Mouse (Mus musculus): ENCODE results near the gene Cacna1d. TPM values are rescaled to one million over a fixed set of nuclear protein-coding genes. Genes with fewer than 3 reads are reported as not detected.

Cacna1d gene
- polyA plus RNA-seq, 1 experiment from 2014 or later = 7.0 TPM

DNA sequence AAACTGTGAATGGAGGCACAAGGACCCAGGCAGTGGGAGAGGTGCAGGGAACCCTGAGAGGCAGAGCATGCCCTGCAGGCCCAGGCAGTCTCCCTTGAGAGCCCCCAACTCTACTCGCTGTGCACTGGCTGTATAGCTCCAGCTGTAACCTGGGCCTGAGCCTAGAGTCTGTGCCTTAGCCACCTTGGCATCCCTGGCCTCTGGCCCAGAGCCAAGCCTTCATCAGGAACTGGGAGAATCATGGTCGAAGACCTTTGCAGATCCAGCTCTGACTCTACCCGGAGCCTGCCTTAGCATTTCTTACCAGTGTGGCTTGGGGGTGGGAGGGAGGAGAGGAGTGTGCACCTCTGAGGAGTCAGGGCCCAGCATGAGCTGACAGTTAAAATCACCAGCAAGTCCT, 322.4 kb downstream of the Cacna1d start:
- WGBS = 67% methylated on average over 3 of the region's 3 CpGs
- H3K27me3 ChIP-seq = no peaks in the 10 kb centered on the region

DNA sequence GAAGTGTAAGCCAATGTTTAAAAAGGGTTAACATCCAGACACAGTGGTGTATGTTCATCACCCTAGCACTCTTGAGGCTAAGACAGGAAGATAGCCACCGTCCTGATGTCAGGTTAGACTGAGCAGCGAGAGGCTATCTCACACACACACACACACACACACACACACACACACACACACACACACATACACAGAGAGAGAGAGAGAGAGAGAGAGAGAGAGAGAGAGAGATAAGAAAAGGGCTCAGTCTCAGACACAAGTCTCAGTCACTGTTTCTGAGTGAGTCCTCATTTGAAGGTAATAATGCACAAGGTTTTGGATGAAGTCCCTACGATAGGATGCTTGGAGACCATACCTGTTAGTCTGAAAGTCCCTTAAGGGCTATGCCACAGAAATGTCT, 322.9 kb downstream of the Cacna1d start:
- Histone ChIP-seq H3K27ac (replicated peaks) (no peak overlapping the region), H3K9me3 (no peaks in the 10 kb centered on the region), H3K36me3 (no peaks in the 10 kb centered on the region), H3K4me2 (no peak overlapping the region), H3K4me1 (replicated peaks) (peaks cover 21% of the 10 kb centered on the region), H3K4me3 (no peak overlapping the region), H3K27me3 (no peaks in the 10 kb centered on the region), H3K9ac (no peak overlapping the region)
- ATAC-seq (ENCODE audit: low read depth) = no peak
- WGBS = 84% methylated on average over 3 of the region's 3 CpGs

More for the DNA sequence above, 322.4 kb downstream of the Cacna1d start:
- Histone ChIP-seq H3K4me1 (replicated peaks) (peaks cover 21% of the 10 kb centered on the region), H3K27ac (replicated peaks) (no peak overlapping the region), H3K4me3 (no peak overlapping the region), H3K9ac (no peak overlapping the region), H3K4me2 (no peak overlapping the region), H3K9me3 (no peaks in the 10 kb centered on the region), H3K36me3 (no peaks in the 10 kb centered on the region)
- ATAC-seq (ENCODE audit: low read depth) = no peak

DNA sequence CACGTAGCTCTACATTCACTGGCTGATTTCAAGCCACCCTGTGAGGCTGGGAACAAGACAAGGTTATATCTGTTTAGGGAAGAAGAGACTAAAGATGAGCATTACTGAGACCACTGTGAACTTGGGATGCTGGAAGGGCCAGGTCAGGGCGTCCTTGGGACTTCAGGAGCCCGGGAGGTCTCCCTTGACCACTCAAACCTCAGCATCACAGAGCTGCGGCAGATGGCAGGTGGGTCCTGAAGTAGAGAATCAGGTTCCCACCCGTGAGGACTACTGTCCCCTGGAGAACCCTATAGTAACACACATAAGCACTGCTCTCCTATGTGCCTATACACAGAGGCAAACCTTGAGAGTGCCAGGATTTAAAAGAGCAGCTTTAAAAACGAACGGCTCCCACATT, 323.6 kb downstream of the Cacna1d start:
- Histone ChIP-seq H3K9ac (no peak overlapping the region), H3K27me3 (no peaks in the 10 kb centered on the region), H3K36me3 (no peaks in the 10 kb centered on the region), H3K27ac (replicated peaks) (no peak overlapping the region), H3K4me1 (replicated peaks) (peaks cover 19% of the 10 kb centered on the region), H3K4me3 (no peak overlapping the region), H3K9me3 (no peaks in the 10 kb centered on the region), H3K4me2 (no peak overlapping the region)
- no peak for ATAC-seq (ENCODE audit: low read depth)
- 87% methylated on average over 7 of the region's 7 CpGs for WGBS

DNA sequence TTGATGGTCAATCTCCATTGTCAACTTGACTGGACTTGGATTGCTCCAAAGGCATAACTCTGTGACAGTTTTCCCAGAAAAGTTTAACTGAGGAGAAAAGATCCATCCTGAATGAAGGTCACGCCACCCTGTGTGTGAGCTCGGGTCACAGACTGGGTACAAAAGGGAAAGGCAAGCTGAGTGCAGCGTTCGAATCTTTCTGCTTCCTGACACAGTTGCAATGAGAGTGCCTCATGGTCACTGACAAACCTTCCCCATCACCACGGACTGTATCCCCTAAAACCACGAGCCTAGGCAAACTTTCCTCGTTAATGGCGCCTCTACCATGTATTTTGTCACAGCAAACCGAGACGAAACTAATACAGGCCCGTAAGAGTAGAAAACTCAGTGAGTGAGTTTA, 325.2 kb downstream of the Cacna1d start:
- H3K4me2 ChIP-seq = no peak overlapping the region
- 94% methylated on average over 11 of the region's 11 CpGs for WGBS

DNA sequence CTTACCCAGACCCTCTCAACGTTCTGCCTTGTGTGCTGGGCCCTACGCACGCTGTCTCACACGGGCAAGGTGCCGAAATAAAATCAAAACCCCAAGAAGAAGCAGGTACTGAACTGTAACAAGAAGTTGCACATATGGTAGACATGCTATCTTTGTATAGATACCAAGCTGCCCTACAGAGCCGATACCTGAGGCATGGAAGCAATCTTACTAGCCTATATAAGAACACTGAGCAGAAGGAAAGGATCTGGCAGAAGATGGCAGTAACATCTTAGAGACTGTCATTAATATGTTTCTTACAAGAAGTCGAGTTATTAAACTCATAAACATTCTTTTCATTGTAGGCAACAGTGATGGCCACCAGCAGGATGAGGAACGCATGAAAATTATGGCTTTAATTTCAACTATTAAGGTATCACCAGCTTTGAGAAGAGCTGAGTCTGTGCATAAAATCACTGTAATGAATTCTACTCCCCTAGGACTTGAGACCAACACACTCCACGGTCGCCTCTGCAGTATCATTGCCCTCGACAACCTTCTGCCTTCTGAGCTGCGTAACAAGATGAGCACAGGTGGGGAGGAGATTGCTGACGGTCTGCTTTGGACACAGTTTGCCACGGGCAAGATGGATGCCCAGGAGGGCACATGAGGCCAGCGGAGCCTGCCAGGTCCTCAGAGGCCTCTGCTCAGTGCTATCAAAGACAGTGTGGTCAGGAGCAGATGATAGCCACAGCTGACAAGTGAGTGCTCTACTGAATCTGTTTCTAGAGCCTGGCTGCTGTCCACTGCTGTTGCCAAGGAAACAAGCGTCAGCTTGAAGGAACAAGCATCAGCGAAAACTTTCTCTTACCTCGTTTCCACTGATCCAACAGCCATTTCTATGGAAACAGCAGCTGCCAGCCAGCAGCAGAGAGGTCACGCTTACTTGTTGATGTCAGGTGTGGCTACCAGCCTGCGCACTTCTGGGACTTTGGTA, 327.2 kb downstream of the Cacna1d start:
- Histone ChIP-seq H3K27ac (replicated peaks) (peak overlapping the region; percentile 57), H3K36me3 (no peaks in the 10 kb centered on the region), H3K9ac (no peak overlapping the region), H3K9me3 (no peaks in the 10 kb centered on the region), H3K4me2 (no peak overlapping the region), H3K27me3 (no peaks in the 10 kb centered on the region), H3K4me3 (no peak overlapping the region), H3K4me1 (replicated peaks) (peaks cover 11% of the 10 kb centered on the region)
- ATAC-seq (ENCODE audit: low read depth) = peak; percentile 65
- 70% methylated on average over 20 of the region's 20 CpGs for WGBS

More for the DNA sequence above, 325.2 kb downstream of the Cacna1d start:
- Histone ChIP-seq H3K27me3 (no peaks in the 10 kb centered on the region), H3K36me3 (no peaks in the 10 kb centered on the region), H3K9ac (no peak overlapping the region), H3K27ac (replicated peaks) (no peak overlapping the region), H3K9me3 (no peaks in the 10 kb centered on the region), H3K4me3 (no peak overlapping the region), H3K4me1 (replicated peaks) (peaks cover 18% of the 10 kb centered on the region)
- ATAC-seq (ENCODE audit: low read depth) = no peak

DNA sequence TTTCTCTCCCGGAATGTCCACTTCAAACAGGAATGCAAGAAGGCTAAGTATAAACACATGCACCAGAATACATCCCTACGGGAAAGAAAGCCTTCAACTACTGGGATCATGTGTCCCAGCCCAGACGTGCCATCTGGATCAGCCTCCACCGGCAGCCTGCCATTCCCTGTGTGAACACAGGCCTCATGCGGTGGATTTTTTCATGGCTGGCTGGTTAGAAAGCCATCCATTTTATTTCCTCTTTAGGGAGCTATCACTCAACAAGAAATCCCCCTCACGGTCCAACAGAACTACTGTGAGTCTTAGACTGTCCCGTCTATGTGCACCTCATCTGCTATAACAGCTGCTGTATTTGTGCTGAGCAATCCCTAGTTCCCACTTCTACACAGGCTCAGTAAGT, 343.5 kb downstream of the Cacna1d start:
- Histone ChIP-seq H3K9me3 (no peaks in the 10 kb centered on the region), H3K27ac (replicated peaks) (peak overlapping the region; percentile 34), H3K4me3 (no peak overlapping the region), H3K36me3 (no peaks in the 10 kb centered on the region), H3K9ac (no peak overlapping the region), H3K4me1 (replicated peaks) (peaks cover 15% of the 10 kb centered on the region), H3K4me2 (no peak overlapping the region), H3K27me3 (no peaks in the 10 kb centered on the region)
- 43% methylated on average over 7 of the region's 7 CpGs for WGBS
- peak; percentile 75 for ATAC-seq (ENCODE audit: low read depth)

DNA sequence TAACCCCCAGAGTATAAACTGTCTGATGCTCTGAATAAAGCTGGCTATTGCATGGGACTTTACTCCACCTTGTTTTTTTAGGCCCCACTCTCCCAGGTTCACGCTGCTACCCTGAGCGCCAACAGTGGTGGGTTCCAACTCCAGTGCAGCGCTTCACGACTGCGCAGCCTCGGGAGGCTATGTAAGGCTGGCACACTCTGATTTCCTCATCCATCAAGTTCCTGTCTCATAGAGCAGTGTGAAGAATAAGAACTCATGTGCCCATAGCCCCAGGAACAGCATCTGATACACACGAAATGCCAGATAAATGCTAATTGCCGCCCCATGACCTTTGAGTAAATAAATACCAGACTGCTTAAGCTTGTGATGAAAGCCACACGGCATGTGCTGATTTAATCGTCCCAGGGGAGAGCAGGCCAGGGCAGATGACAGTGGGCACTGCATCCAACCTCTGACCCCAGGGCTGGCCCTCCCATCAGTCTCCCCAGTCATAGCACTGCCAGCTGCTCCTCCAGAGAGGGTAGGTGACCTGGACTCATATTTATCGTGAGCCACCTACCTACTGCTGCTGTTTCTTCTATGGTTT, 352.8 kb downstream of the Cacna1d start:
- Histone ChIP-seq H3K4me2 (no peak overlapping the region), H3K4me1 (replicated peaks) (0 out of 2 replicates have a peak, but pooled peaks cover 5% of the 10 kb centered on the region), H3K27ac (replicated peaks) (no peak overlapping the region), H3K9ac (no peak overlapping the region), H3K36me3 (no peaks in the 10 kb centered on the region), H3K9me3 (no peaks in the 10 kb centered on the region), H3K4me3 (no peak overlapping the region), H3K27me3 (no peaks in the 10 kb centered on the region)
- ATAC-seq (ENCODE audit: low read depth) = no peak
- 40% methylated on average over 11 of the region's 11 CpGs for WGBS

DNA sequence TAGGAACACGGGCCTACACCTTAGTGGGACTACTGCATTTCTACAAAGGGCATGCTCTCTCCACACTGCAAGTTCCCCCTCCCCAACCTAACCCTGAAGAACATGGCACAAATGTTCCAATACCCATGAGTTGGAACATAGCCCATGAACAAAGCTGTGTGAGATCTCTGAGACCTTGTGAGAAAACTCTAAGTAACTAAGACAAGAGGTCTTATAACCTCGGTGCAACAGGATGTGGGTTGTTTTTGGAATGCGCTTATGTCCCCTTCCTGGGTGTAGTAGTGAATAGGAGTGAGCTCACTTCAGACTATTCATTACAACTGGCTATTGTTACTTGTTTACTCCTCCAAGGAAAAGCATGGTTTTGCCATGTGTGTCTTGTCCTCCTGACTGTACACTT, 353.3 kb downstream of the Cacna1d start:
- H3K9me3 ChIP-seq = no peaks in the 10 kb centered on the region
- 83% methylated on average over 3 of the region's 3 CpGs for WGBS
- no peak overlapping the region for H3K4me3 ChIP-seq
- 0 out of 2 replicates have a peak, but pooled peaks cover 5% of the 10 kb centered on the region for H3K4me1 ChIP-seq (replicated peaks)
- no peaks in the 10 kb centered on the region for H3K36me3 ChIP-seq
- no peak overlapping the region for H3K27ac ChIP-seq (replicated peaks)
- no peak overlapping the region for H3K9ac ChIP-seq
- H3K27me3 ChIP-seq = no peaks in the 10 kb centered on the region
- ATAC-seq (ENCODE audit: low read depth) = no peak
- no peak overlapping the region for H3K4me2 ChIP-seq

DNA sequence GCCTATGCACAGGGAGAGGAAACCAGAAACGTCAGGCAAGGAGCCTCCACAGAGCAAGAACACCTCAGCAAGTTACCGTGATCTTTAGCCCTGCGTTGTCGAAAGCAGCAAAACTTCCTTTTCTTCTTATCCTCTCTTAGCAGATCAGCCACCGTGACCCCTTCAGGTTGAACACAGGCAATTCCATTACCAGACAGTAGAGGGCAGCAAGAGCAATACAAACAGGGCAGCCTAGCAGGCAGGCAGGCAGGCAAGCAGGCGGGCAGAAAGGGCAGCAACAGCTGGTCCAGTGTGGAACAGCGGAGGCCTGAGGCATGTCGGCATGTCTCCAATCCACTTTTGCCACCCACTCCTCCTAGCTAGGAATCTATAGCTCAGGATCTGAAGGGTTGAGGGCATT, 354.3 kb downstream of the Cacna1d start:
- WGBS = 17% methylated on average over 8 of the region's 8 CpGs
- H3K27ac ChIP-seq (replicated peaks) = no peak overlapping the region
- H3K9me3 ChIP-seq = no peaks in the 10 kb centered on the region
- no peak overlapping the region for H3K9ac ChIP-seq
- H3K27me3 ChIP-seq = no peaks in the 10 kb centered on the region
- 0 out of 2 replicates have a peak, but pooled peaks cover 5% of the 10 kb centered on the region for H3K4me1 ChIP-seq (replicated peaks)
- no peaks in the 10 kb centered on the region for H3K36me3 ChIP-seq
- H3K4me3 ChIP-seq = no peak overlapping the region
- peak; percentile 80; the same call in 1 of the 2 replicates for ATAC-seq (ENCODE audit: low read depth)
- H3K4me2 ChIP-seq = no peak overlapping the region

DNA sequence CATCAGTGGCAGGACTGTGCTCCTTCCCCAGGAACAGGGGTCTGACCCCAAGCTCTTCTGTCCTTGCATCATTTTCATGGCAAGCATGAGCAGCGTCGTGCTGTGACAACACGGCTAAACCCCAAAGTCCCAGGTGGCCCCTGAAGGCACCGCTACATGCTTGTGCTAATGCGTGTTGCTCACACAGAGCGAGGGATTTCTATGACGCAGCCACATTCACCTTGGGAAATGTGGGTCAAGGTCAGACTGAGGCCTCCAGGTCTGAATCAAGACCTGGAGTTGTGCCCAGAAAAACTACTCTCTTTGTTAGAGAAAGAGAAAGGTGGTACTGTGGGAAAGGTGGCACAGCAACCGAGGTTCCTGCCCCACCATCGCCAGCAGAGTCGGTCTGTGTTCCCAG, 355.9 kb downstream of the Cacna1d start:
- H3K27ac ChIP-seq (replicated peaks) = no peak overlapping the region
- no peak overlapping the region for H3K4me2 ChIP-seq
- WGBS = 84% methylated on average over 10 of the region's 10 CpGs
- H3K36me3 ChIP-seq = no peaks in the 10 kb centered on the region
- H3K4me3 ChIP-seq = no peak overlapping the region
- no peaks in the 10 kb centered on the region for H3K9me3 ChIP-seq
- H3K4me1 ChIP-seq (replicated peaks) = 0 out of 2 replicates have a peak, but pooled peaks cover 5% of the 10 kb centered on the region
- ATAC-seq (ENCODE audit: low read depth) = no peak
- no peak overlapping the region for H3K9ac ChIP-seq
- H3K27me3 ChIP-seq = no peaks in the 10 kb centered on the region

DNA sequence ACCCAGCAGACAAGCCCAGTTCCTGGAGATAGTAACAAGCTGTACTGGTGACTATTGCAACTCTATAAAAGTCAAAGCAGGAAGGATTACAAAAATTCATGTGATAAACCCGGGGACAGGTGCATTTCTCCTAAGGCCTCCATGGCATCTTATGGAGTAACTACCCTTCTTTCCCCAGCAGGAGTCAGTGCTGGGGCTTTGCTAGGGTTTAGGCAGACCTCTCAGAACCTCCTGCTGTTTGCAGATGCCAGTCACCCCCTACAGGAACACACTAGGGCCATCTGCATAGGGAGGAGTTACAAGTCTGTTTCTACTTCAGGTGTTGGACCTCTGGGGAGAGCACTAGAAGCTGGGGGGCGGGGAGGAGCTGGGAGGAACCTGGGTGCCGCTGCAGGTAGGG, 357.6 kb downstream of the Cacna1d start:
- Histone ChIP-seq H3K27ac (replicated peaks) (no peak overlapping the region), H3K9ac (no peak overlapping the region), H3K4me1 (replicated peaks) (0 out of 2 replicates have a peak, but pooled peaks cover 5% of the 10 kb centered on the region), H3K4me2 (no peak overlapping the region), H3K4me3 (no peak overlapping the region), H3K27me3 (no peaks in the 10 kb centered on the region; the same call in 1 of the 2 replicates), H3K9me3 (no peaks in the 10 kb centered on the region), H3K36me3 (no peaks in the 10 kb centered on the region)
- no peak for ATAC-seq (ENCODE audit: low read depth)
- WGBS = 50% methylated on average over 3 of the region's 3 CpGs

DNA sequence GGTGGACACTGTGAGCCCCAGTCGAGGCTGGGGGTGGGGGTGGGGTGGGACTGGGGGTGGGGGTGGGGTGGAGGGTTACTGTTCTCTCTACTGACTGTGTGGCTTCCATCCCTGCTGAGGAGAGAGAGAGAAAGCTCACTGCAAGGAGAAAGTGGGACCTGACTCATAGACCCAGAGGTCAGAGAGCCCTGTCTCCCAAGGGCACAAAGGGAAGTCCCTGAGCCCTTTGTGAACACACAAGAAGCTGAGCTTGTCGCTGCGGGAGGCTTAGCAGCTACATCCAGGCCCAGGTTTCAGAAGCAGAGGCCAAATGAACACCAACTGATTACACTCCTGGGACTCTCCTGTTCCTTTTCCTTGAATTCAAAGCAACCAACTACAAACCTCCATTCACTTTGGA, 360.0 kb downstream of the Cacna1d start:
- 33% methylated on average over 3 of the region's 3 CpGs for WGBS
- Histone ChIP-seq H3K4me3 (no peak overlapping the region), H3K9ac (no peak overlapping the region), H3K27ac (replicated peaks) (no peak overlapping the region), H3K36me3 (no peaks in the 10 kb centered on the region), H3K9me3 (no peaks in the 10 kb centered on the region), H3K4me2 (no peak overlapping the region), H3K27me3 (no peaks in the 10 kb centered on the region; the same call in 1 of the 2 replicates), H3K4me1 (replicated peaks) (no peaks in the 10 kb centered on the region)
- ATAC-seq (ENCODE audit: low read depth) = no peak
